Mouse (Mus musculus): ENCODE measurements around the gene Ncoa5. TPM values are rescaled to one million over a fixed set of nuclear protein-coding genes. Genes with fewer than 3 reads are reported as not detected.

Gene Ncoa5
- polyA plus RNA-seq, 1 experiment, result 33.0 TPM

GRCm38 (mm10) chr2:164964981-164965380 is 69.7 kb downstream of the Ncoa5 start:
- TF ChIP-seq POLR2A (IDR thresholded peaks at IDR 0.05; ENCODE audit: borderline replicate concordance, low read depth, low read length) (no peak), CTCF (IDR thresholded peaks at IDR 0.05; ENCODE audit: low read depth, low read length) (no peak)
- Histone ChIP-seq H3K4me1 (ENCODE audit: control insufficient read depth, insufficient read depth, low read length) (no peaks in the 10 kb centered on the region), H3K4me3 (ENCODE audit: insufficient read depth, low read length) (no peak overlapping the region), H3K27ac (ENCODE audit: insufficient read depth, low read depth, low read length) (no peak overlapping the region)

DNA sequence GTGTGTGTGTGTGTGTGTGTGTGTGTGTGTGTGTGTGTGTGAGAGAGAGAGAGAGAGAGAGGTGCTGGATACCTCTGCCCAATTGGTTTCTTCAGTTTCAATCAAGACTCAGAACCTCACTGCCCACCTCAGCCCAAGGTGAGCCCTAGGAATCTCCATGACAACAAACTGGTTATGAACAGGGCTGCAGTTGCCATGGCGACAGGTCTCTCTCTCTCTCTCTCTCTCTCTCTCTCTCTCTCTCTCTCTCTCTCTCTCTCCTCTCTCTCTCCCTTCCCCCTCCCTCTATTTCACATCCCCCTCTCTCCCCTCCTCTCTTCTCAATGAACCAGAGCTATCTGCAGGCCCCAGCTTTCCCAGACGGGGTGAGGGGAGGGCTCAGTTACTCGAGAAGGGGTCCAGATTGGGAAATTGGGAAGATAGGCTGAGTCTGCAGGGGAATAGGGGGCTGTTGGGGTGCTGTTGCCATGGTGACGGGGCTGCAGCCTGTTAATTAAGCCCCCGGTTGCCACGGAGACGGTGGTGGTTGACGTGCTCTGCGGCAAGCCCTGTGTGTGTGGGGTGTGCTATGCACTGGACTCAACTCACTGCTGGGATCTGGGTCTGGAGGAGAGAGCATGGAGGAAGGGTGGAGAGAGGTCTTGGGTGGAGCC is 70.3 kb downstream of the Ncoa5 start:
- no peak overlapping the region for H3K4me3 ChIP-seq (ENCODE audit: insufficient read depth, low read length)
- TF ChIP-seq CTCF (IDR thresholded peaks at IDR 0.05; ENCODE audit: low read depth, low read length) (no peak), POLR2A (IDR thresholded peaks at IDR 0.05; ENCODE audit: borderline replicate concordance, low read depth, low read length) (no peak)
- H3K27ac ChIP-seq (ENCODE audit: insufficient read depth, low read depth, low read length), result no peak overlapping the region
- H3K4me1 ChIP-seq (ENCODE audit: control insufficient read depth, insufficient read depth, low read length), result no peaks in the 10 kb centered on the region

- H3K4me3 ChIP-seq (ENCODE audit: insufficient read depth, low read length), result no peak overlapping the region
- H3K4me1 ChIP-seq (ENCODE audit: control insufficient read depth, insufficient read depth, low read length), result no peaks in the 10 kb centered on the region
- TF ChIP-seq POLR2A (IDR thresholded peaks at IDR 0.05; ENCODE audit: borderline replicate concordance, low read depth, low read length), result no peak
- TF ChIP-seq CTCF (IDR thresholded peaks at IDR 0.05; ENCODE audit: low read depth, low read length), result no peak
- no peak overlapping the region for H3K27ac ChIP-seq (ENCODE audit: insufficient read depth, low read depth, low read length)
These were observed 72.5 kb downstream of the Ncoa5 start for GRCm38 (mm10) chr2:164962183-164962580.

DNA sequence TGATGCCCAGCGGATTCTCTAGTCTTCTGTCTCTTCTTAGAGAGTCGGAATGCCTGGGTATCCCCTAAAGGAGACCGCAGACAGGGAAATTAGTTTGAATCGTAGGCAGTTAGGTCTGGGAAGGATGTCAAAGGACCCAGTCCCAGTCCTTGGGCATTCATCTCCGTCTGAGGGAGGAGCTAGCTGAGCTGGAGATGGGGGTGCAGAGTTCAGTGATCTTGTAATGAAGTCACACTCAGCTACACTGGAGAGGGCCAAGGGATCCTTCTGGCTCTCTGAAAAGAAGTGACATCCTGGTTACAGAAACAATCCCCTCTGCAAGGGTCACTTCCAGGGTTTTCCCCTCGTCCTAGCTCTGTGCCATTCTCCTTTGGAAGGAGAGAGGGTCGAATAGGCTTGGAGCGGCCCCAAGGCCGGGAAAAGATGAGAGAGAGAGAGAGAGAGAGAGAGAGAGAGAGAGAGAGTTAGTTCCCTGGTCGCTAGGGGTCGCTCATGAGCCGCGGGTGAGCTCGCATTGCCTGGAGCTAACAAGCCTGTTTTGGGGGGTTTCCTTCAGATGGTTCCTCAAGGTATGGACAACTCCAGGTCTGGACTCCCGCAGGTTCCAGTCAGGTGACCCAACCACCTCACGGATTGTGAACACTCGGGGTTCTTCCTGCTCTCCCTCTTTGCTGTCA is 73.0 kb downstream of the Ncoa5 start:
- peak; percentile 99 for TF ChIP-seq CTCF (IDR thresholded peaks at IDR 0.05; ENCODE audit: low read depth, low read length)
- no peak for TF ChIP-seq POLR2A (IDR thresholded peaks at IDR 0.05; ENCODE audit: borderline replicate concordance, low read depth, low read length)
- H3K4me1 ChIP-seq (ENCODE audit: control insufficient read depth, insufficient read depth, low read length), result no peaks in the 10 kb centered on the region
- H3K27ac ChIP-seq (ENCODE audit: insufficient read depth, low read depth, low read length), result no peak overlapping the region
- no peak overlapping the region for H3K4me3 ChIP-seq (ENCODE audit: insufficient read depth, low read length)

- Histone ChIP-seq H3K4me1 (ENCODE audit: control insufficient read depth, insufficient read depth, low read length) (no peaks in the 10 kb centered on the region), H3K27ac (ENCODE audit: insufficient read depth, low read depth, low read length) (no peak within 1 kb of the TSS), H3K4me3 (ENCODE audit: insufficient read depth, low read length) (peak within 1 kb of the TSS; percentile 53)
- TF ChIP-seq CTCF (IDR thresholded peaks at IDR 0.05; ENCODE audit: low read depth, low read length) (no peak), POLR2A (IDR thresholded peaks at IDR 0.05; ENCODE audit: borderline replicate concordance, low read depth, low read length) (no peak)
These were observed 73.8 kb downstream of the Ncoa5 start, which contains the start of gene Slc12a5 for GRCm38 (mm10) chr2:164960716-164961441. Gene Slc12a5, plus strand, starts transcription at chr2:164960802.

DNA sequence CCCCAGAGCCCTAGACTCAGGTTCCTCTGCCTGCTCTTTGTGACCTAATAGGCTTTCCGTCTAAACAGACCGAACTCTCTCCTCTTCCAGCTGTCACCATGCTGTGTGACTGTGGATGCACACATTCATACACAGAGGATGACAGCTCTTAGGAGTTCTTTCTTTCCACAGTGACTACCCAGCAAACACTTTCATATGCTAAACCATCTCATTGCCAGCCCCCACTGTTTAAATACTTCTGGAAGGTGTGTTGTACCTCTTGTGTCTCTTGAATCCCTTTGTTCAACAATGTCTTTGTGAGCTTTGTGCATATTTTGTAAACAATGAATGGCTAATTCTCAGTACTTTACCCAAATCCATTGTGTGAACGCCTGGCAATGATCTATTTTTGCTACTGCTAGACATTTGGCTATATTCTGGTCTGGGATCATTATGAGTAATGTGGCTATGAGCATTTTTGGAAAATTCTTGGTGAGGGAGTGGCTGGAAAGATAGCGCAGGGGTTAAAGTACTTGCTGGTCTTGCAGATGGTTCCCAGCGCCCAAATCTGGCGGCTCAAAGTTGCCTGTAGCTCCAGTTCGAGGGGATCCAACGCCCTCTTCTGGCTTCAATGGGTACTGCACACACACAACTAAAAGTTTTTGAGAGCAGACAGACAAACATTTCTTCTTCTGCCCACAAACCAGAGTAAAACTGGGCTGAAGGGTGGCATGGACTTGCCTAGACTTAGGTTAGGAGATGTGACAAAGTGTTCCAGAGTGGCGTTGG is 76.9 kb downstream of the Ncoa5 start:
- peaks cover 4% of the 10 kb centered on the region for H3K4me1 ChIP-seq (ENCODE audit: control insufficient read depth, insufficient read depth, low read length)
- H3K27ac ChIP-seq (ENCODE audit: insufficient read depth, low read depth, low read length), result no peak overlapping the region
- H3K4me3 ChIP-seq (ENCODE audit: insufficient read depth, low read length), result no peak overlapping the region
- no peak for TF ChIP-seq POLR2A (IDR thresholded peaks at IDR 0.05; ENCODE audit: borderline replicate concordance, low read depth, low read length)
- peak; percentile 31; the same call in 1 of the 2 replicates for TF ChIP-seq CTCF (IDR thresholded peaks at IDR 0.05; ENCODE audit: low read depth, low read length)

- H3K4me3 ChIP-seq (ENCODE audit: insufficient read depth, low read length), result no peak overlapping the region
- no peak overlapping the region for H3K27ac ChIP-seq (ENCODE audit: insufficient read depth, low read depth, low read length)
- H3K4me1 ChIP-seq (ENCODE audit: control insufficient read depth, insufficient read depth, low read length), result peaks cover 5% of the 10 kb centered on the region
- TF ChIP-seq CTCF (IDR thresholded peaks at IDR 0.05; ENCODE audit: low read depth, low read length), result no peak
- no peak for TF ChIP-seq POLR2A (IDR thresholded peaks at IDR 0.05; ENCODE audit: borderline replicate concordance, low read depth, low read length)
These were observed 78.5 kb downstream of the Ncoa5 start for GRCm38 (mm10) chr2:164956195-164956594.

DNA sequence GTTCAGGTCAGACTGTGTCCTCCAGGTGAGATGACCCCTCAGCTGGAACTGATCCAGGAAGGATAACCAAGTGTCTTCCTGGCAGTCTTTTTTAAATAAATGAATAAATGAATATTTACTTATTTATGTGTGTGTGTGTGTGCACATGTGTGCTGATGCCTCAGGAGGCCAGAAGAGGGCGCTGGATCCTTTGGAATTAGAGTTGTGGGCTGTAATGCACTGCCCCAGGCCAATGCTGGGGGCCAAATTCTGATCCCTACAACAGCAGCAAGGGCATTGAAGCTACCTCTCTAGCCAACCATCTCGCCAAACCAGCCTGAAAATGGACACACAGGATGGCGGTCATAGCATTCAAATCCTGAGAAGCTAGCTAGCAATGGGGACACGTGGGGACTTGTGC is 78.9 kb downstream of the Ncoa5 start:
- peaks cover 5% of the 10 kb centered on the region for H3K4me1 ChIP-seq (ENCODE audit: control insufficient read depth, insufficient read depth, low read length)
- no peak overlapping the region for H3K27ac ChIP-seq (ENCODE audit: insufficient read depth, low read depth, low read length)
- no peak overlapping the region for H3K4me3 ChIP-seq (ENCODE audit: insufficient read depth, low read length)
- TF ChIP-seq POLR2A (IDR thresholded peaks at IDR 0.05; ENCODE audit: borderline replicate concordance, low read depth, low read length) (no peak), CTCF (IDR thresholded peaks at IDR 0.05; ENCODE audit: low read depth, low read length) (no peak; the same call in 1 of the 2 replicates)

DNA sequence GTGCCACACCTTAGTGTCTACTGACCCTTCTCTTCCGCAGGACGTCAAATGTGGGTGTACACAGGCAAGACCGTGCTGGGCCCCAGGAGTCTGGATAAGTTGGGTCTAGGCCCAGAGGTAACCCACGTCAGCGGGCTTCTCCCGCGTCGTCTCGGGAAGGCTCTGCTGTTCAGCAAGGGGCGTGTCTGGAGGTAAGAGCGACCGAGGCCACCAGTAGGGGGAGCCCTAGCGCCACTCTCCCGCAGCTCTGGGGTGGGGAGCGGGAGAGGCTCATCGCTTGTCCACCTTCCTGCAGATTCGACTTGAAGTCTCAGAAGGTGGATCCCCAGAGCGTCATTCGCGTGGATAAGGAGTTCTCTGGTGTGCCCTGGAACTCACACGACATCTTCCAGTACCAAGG is 81.4 kb downstream of the Ncoa5 start:
- H3K4me1 ChIP-seq (ENCODE audit: control insufficient read depth, insufficient read depth, low read length), result peaks cover 5% of the 10 kb centered on the region
- peak overlapping the region; percentile 13; the same call in 1 of the 2 replicates for H3K4me3 ChIP-seq (ENCODE audit: insufficient read depth, low read length)
- TF ChIP-seq CTCF (IDR thresholded peaks at IDR 0.05; ENCODE audit: low read depth, low read length) (peak; percentile 97), POLR2A (IDR thresholded peaks at IDR 0.05; ENCODE audit: borderline replicate concordance, low read depth, low read length) (0 out of 2 replicates have a peak, but pooled peaks have one; percentile 15)
- H3K27ac ChIP-seq (ENCODE audit: insufficient read depth, low read depth, low read length), result no peak overlapping the region
